Mouse (Mus musculus) ES-Bruce4 (cell line): Measurements from ENCODE around the gene Hira.

Experiments used
- CTCF ChIP-seq: IDR thresholded peaks from one replicate; pipeline ENCODE4 v1.8.1; 2011; ENCODE audit warnings: low read depth, low read length
- EP300 ChIP-seq: IDR thresholded peaks from 2 replicates; pipeline ENCODE4 v1.6.1; 2011; ENCODE audit warnings: low read depth, low read length; ENCODE audit not compliant: insufficient read depth
- POLR2A ChIP-seq: IDR thresholded peaks from one replicate; pipeline ENCODE4 v1.8.1; 2011; ENCODE audit warnings: low read length; ENCODE audit not compliant: insufficient read depth

GRCm38 (mm10) chr16:19003757-19004156 is 126.9 kb downstream of the Hira start:
- TF ChIP-seq EP300 (no peak), CTCF (no peak), POLR2A (no peak)
